Mouse (Mus musculus) adrenal gland, postnatal 14 days (tissue): ENCODE data around the gene Fbln5. TPM values are rescaled to one million over a fixed set of nuclear protein-coding genes. Genes with fewer than 3 reads are reported as not detected.

Experiments used
- DNase-seq: peaks from one replicate; pipeline ENCODE4 v3.0.0; 2021; ENCODE audit warnings: mixed read lengths
- total RNA-seq: library from RNA; stranded (reverse); gene quantifications from 2 replicates; pipeline ENCODE4 v1.2.3, GENCODE M21; 2021

The Fbln5 gene
- total RNA-seq, 1 experiment from 2014 or later: 57.7 TPM

- peak; percentile 33 for DNase-seq
Measured at GRCm38 (mm10) chr12:101810515-101810914, 8.3 kb downstream of the Fbln5 start.

- peak; percentile 80 for DNase-seq
Measured at GRCm38 (mm10) chr12:101807400-101807799, 11.5 kb downstream of the Fbln5 start.

- no peak for DNase-seq
Measured at GRCm38 (mm10) chr12:101802445-101802844, 16.4 kb downstream of the Fbln5 start.

- DNase-seq: no peak
Measured at GRCm38 (mm10) chr12:101801744-101802143, 17.1 kb downstream of the Fbln5 start.

GRCm38 (mm10) chr12:101801051-101801450 lies 17.8 kb downstream of the Fbln5 start:
- no peak for DNase-seq

GRCm38 (mm10) chr12:101798189-101798922 lies 20.5 kb downstream of the Fbln5 start:
- DNase-seq: no peak

- DNase-seq: peak; percentile 59
Measured at GRCm38 (mm10) chr12:101794458-101794857, 24.4 kb downstream of the Fbln5 start.

GRCm38 (mm10) chr12:101793221-101793621 lies 25.6 kb downstream of the Fbln5 start:
- peak; percentile 14 for DNase-seq

- DNase-seq: no peak
Measured at GRCm38 (mm10) chr12:101792684-101793083, 26.2 kb downstream of the Fbln5 start.

GRCm38 (mm10) chr12:101789767-101790166 lies 29.1 kb downstream of the Fbln5 start:
- no peak for DNase-seq

GRCm38 (mm10) chr12:101789250-101789649 lies 29.6 kb downstream of the Fbln5 start:
- DNase-seq: no peak

GRCm38 (mm10) chr12:101782787-101783186 lies 36.1 kb downstream of the Fbln5 start:
- no peak for DNase-seq

GRCm38 (mm10) chr12:101780915-101781314 lies 37.9 kb downstream of the Fbln5 start:
- no peak for DNase-seq

GRCm38 (mm10) chr12:101777613-101778325 lies 41.1 kb downstream of the Fbln5 start:
- no peak for DNase-seq

- DNase-seq: no peak
Measured at GRCm38 (mm10) chr12:101776383-101776782, 42.5 kb downstream of the Fbln5 start.

GRCm38 (mm10) chr12:101774116-101774515 lies 44.7 kb downstream of the Fbln5 start:
- no peak for DNase-seq

GRCm38 (mm10) chr12:101772962-101773361 lies 45.9 kb downstream of the Fbln5 start:
- DNase-seq: no peak

- no peak for DNase-seq
Measured at GRCm38 (mm10) chr12:101770283-101771015, 48.4 kb downstream of the Fbln5 start.

- DNase-seq: peak; percentile 79
Measured at GRCm38 (mm10) chr12:101767306-101768053, 51.4 kb downstream of the Fbln5 start.

GRCm38 (mm10) chr12:101766228-101766852 lies 52.5 kb downstream of the Fbln5 start:
- DNase-seq: peak; percentile 48

- DNase-seq: no peak
Measured at GRCm38 (mm10) chr12:101764870-101765269, 54.0 kb downstream of the Fbln5 start.

- DNase-seq: no peak
Measured at GRCm38 (mm10) chr12:101763065-101763464, 55.8 kb downstream of the Fbln5 start.
